Mouse (Mus musculus) limb, embryonic 11.5 days (tissue): ENCODE measurements at regions not wholly inside any gene's neighbourhood (a gene's known extent, or its start where the extent isn't known, plus 50 kb on each side); places are given as distances from the start of the nearest gene placed in this dataset.

ENCODE experiments used
- ATAC-seq: fragments of 200-750 bp; cut with Nextera tagmentation; 2 replicates; pipeline ENCODE4 v1.8.0; 2017; ENCODE audit warnings: low read depth; ENCODE audit not compliant: insufficient number of reproducible peaks, low FRiP score, low TSS enrichment
- DNase-seq: peaks from one replicate; pipeline ENCODE4 v3.0.0-alpha.2; 2015; ENCODE audit warnings: low spot score
- H3K27ac ChIP-seq: fragments of 300-500 bp; sonication (generic); replicated peaks from 2 replicates; pipeline ENCODE4 v1.5.1; 2014; ENCODE audit warnings: low read depth, mild to moderate bottlenecking, low read length
- H3K27me3 ChIP-seq: fragments of 300-500 bp; sonication (generic); 2 replicates; pipeline ENCODE4 v1.6.1; 2014; ENCODE audit warnings: mild to moderate bottlenecking, low read length, mixed read lengths; ENCODE audit not compliant: control insufficient read depth, insufficient read depth
- H3K36me3 ChIP-seq: fragments of 300-500 bp; sonication (generic); 2 replicates; pipeline ENCODE4 v1.6.1; 2014; ENCODE audit warnings: mild to moderate bottlenecking, low read length, moderate library complexity, mixed read lengths; ENCODE audit not compliant: control insufficient read depth, insufficient read depth
- H3K4me1 ChIP-seq: fragments of 300-500 bp; sonication (generic); 2 replicates; pipeline ENCODE4 v1.6.1; 2014; ENCODE audit warnings: low read length, mixed read lengths; ENCODE audit not compliant: control insufficient read depth, insufficient read depth
- H3K4me2 ChIP-seq: fragments of 300-500 bp; sonication (generic); 2 replicates; pipeline ENCODE4 v1.6.1; 2014; ENCODE audit warnings: low read depth, mild to moderate bottlenecking, moderate library complexity; ENCODE audit not compliant: severe bottlenecking
- H3K4me3 ChIP-seq: fragments of 300-500 bp; sonication (generic); 2 replicates; pipeline ENCODE4 v1.5.1; 2014; ENCODE audit warnings: low read depth, low read length
- H3K9ac ChIP-seq: fragments of 300-500 bp; sonication (generic); 2 replicates; pipeline ENCODE4 v1.6.1; 2014; ENCODE audit warnings: mild to moderate bottlenecking, low read length
- H3K9me3 ChIP-seq: fragments of 300-500 bp; sonication (generic); 2 replicates; pipeline ENCODE4 v1.6.1; 2016; ENCODE audit warnings: low read length; ENCODE audit not compliant: control insufficient read depth
- WGBS: fragments of 180-500 bp; shearing (Covaris S2); extraction: QIAGEN DNeasy Blood & Tissue Kit; methylation state at CpG from one replicate; pipeline ENCODE4 v1.1.7; 2014; 5-methylcytosine and 5-hydroxymethylcytosine counted together

DNA sequence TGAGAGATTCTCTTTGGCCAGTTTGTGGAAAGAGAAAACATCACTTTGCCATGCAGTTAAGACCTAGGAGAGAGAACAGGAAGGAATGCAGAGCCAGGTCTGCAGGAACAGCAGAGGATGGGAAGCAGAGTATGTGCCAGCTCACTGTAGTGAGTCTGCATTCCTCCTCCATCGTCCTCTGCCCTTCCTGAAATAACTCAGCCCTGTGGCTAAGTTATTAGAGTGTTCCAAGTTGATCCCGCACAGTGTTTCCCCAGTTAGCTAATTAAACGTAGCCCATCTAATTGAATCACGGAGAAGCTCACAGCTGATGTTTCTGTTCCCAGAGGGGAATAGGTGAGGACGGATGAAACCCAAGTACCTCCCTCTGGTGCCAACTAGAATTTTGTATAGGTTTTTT, 142.3 kb upstream of the Rack1 start:
- Histone ChIP-seq H3K27ac (no peak overlapping the region), H3K36me3 (no peaks in the 10 kb centered on the region), H3K4me3 (no peak overlapping the region), H3K4me1 (no peaks in the 10 kb centered on the region), H3K27me3 (no peaks in the 10 kb centered on the region), H3K4me2 (no peak overlapping the region), H3K9ac (no peak overlapping the region), H3K9me3 (no peaks in the 10 kb centered on the region)
- ATAC-seq (no peak), DNase-seq (no peak)
- 21% methylated on average over 5 of the region's 5 CpGs for WGBS

GRCm38 (mm10) chr11:48661641-48662040, 138.5 kb upstream of the Rack1 start:
- H3K4me2 ChIP-seq: no peak overlapping the region
- no peak for ATAC-seq
- H3K27me3 ChIP-seq: no peaks in the 10 kb centered on the region
- no peak overlapping the region for H3K27ac ChIP-seq
- no peaks in the 10 kb centered on the region for H3K9me3 ChIP-seq
- H3K9ac ChIP-seq: no peak overlapping the region
- 33% methylated on average over 4 of the region's 4 CpGs for WGBS
- H3K36me3 ChIP-seq: no peaks in the 10 kb centered on the region
- no peaks in the 10 kb centered on the region for H3K4me1 ChIP-seq
- H3K4me3 ChIP-seq: no peak overlapping the region
- no peak for DNase-seq

DNA sequence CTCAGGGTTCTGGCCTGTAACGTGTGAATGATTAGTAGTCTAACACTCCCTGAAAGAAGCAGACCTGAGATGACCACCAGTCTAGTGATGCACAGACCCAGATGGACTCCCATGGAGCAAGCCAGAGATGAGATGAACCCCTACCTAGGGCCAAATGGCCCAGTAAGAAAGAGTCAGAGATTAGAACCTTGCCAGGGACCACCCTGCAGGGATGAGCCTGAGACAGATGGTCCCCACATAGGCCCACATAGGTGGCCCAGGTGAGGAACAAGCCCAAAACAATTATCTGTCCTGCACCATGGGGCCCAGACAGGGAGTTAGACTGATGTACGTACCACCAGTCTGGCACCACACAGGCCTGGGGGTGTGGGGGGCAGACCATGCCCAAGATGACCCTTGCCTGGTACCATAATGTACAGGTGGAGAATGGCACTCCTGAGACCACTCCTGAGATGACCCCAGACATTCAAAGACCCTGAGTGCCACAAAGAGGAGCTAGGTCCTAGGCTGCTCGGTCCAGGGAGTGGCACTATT, 115.3 kb upstream of the Rack1 start:
- Histone ChIP-seq H3K4me1 (no peaks in the 10 kb centered on the region), H3K9me3 (no peaks in the 10 kb centered on the region), H3K27ac (no peak overlapping the region), H3K9ac (no peak overlapping the region), H3K27me3 (no peaks in the 10 kb centered on the region), H3K4me2 (no peak overlapping the region), H3K4me3 (no peak overlapping the region), H3K36me3 (no peaks in the 10 kb centered on the region)
- DNase-seq: no peak
- ATAC-seq: no peak
- 77% methylated on average over 3 of the region's 3 CpGs for WGBS

- no peak for ATAC-seq
- no peak for DNase-seq
- Histone ChIP-seq H3K27me3 (no peaks in the 10 kb centered on the region), H3K9me3 (no peaks in the 10 kb centered on the region), H3K4me1 (no peaks in the 10 kb centered on the region), H3K36me3 (no peaks in the 10 kb centered on the region), H3K27ac (no peak overlapping the region), H3K9ac (no peak overlapping the region), H3K4me2 (no peak overlapping the region), H3K4me3 (no peak overlapping the region)
- WGBS: 71% methylated on average over 4 of the region's 4 CpGs
These were observed 110.1 kb upstream of the Rack1 start for GRCm38 (mm10) chr11:48690070-48690469.

DNA sequence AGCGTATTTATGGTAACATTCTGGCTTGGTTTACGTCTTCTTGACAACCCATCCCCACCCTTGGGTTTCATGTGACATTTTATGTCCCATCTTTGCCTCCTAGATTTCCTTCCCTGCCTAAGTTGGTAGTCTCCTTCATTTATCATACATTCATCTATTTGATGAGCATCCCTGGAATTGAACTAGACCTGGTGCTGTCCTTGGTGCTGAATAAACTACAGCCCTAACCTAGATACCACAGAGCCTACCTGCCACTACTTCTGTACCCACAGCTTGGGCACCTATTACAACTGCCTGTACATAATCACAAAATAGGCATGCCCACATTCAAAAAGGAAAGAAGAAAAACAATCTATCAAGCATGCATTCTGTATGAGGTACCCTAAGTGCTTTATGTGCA, 103.8 kb upstream of the Rack1 start:
- Histone ChIP-seq H3K27ac (no peak overlapping the region), H3K9ac (no peak overlapping the region), H3K9me3 (no peaks in the 10 kb centered on the region), H3K27me3 (no peaks in the 10 kb centered on the region), H3K4me2 (no peak overlapping the region), H3K4me3 (no peak overlapping the region), H3K4me1 (no peaks in the 10 kb centered on the region), H3K36me3 (no peaks in the 10 kb centered on the region)
- ATAC-seq: no peak
- peak; percentile 59 for DNase-seq
- 84% methylated on average over 2 of the region's 2 CpGs for WGBS

- Histone ChIP-seq H3K4me3 (no peak overlapping the region), H3K36me3 (no peaks in the 10 kb centered on the region), H3K27ac (no peak overlapping the region), H3K27me3 (no peaks in the 10 kb centered on the region), H3K9ac (no peak overlapping the region), H3K4me2 (no peak overlapping the region), H3K4me1 (no peaks in the 10 kb centered on the region), H3K9me3 (no peaks in the 10 kb centered on the region)
- DNase-seq (no peak), ATAC-seq (no peak)
These were observed 102.9 kb upstream of the Rack1 start for GRCm38 (mm10) chr11:48697191-48697590.

DNA sequence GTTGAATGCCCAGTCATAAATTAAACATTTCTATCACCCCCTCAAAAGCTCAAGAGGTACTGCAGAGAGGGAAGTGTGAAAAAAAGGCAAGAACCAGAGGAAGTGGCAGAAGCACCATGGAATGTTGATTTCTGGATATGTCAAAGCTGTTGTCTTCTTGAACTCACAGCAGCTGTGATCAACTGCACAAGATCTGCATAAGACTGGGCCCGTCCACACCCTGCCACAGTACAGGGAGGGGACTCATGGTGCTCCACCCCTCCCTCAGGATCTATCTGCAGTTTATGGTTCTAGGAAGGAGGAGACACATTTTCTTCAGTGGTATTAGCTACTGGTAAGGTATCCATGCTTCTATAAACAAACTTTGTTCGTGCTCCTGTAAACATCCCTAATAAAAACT, 92.9 kb upstream of the Rack1 start:
- ATAC-seq (no peak), DNase-seq (no peak)
- H3K9ac ChIP-seq: no peak overlapping the region
- H3K27ac ChIP-seq: no peak overlapping the region
- no peaks in the 10 kb centered on the region for H3K9me3 ChIP-seq
- H3K4me3 ChIP-seq: no peak overlapping the region
- no peaks in the 10 kb centered on the region for H3K27me3 ChIP-seq
- 84% methylated on average over 2 of the region's 2 CpGs for WGBS
- H3K4me1 ChIP-seq: no peaks in the 10 kb centered on the region
- no peak overlapping the region for H3K4me2 ChIP-seq
- no peaks in the 10 kb centered on the region for H3K36me3 ChIP-seq

DNA sequence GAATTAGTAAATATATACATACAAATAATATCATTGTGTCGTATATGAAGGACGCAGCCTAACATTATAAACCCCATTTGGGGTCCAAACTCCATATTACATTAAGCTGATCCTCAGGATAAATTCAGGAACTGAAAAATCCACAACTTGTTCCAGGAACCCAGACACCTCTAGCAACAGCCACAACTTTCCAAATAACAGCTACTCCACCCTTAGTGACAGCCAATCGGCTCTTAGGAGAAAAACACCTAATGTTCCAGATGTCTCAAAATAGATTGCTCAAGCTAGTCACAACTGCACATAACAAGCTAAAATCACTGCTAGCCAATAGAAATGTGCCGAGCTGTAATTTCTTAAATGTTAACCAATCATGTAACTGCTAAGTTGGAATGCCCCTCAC, 89.2 kb upstream of the Rack1 start:
- Histone ChIP-seq H3K4me2 (no peak overlapping the region), H3K4me1 (no peaks in the 10 kb centered on the region), H3K27ac (no peak overlapping the region), H3K9me3 (no peaks in the 10 kb centered on the region), H3K27me3 (no peaks in the 10 kb centered on the region), H3K36me3 (no peaks in the 10 kb centered on the region), H3K9ac (no peak overlapping the region), H3K4me3 (no peak overlapping the region)
- no peak for ATAC-seq
- DNase-seq: no peak
- WGBS: 94% methylated on average over 4 of the region's 4 CpGs

DNA sequence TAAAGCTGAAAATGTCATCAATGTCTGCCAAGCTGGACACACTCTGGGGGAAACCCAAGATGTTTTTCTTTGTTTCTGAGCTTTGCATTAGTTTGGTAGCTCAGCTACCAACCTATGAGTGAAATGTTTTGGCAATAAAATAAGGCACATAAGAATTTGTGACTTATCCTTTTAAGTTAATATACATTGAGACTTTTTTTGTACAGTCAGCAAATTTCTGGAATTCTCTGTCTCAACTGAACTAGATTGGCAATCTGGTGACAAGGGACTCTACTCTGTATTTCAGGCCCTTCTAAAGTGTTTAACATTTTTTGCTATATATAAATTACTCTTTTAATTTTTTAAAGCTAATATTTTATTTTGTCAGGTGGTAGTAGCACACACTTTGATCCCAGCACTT, 76.1 kb upstream of the Rack1 start:
- H3K9ac ChIP-seq: no peak overlapping the region
- no peak overlapping the region for H3K27ac ChIP-seq
- no peak for DNase-seq
- no peaks in the 10 kb centered on the region for H3K36me3 ChIP-seq
- H3K27me3 ChIP-seq: no peaks in the 10 kb centered on the region
- no peak overlapping the region for H3K4me2 ChIP-seq
- no peaks in the 10 kb centered on the region for H3K9me3 ChIP-seq
- H3K4me1 ChIP-seq: no peaks in the 10 kb centered on the region
- ATAC-seq: no peak
- no peak overlapping the region for H3K4me3 ChIP-seq
